Mouse (Mus musculus) heart, adult 9 months (tissue): ENCODE data around the gene Ppox.
"Not testable (repeated sequence)": the region's sequence is repeated elsewhere in the genome, so short reads cannot be mapped to it uniquely, and the experiment has no call there.

ENCODE experiments used
- DNase-seq, 2 experiments: peaks; one replicate each; pipeline ENCODE4 v3.0.0; 2022; ENCODE audit warnings: low spot score in 2 of 2

Gene Ppox

DNA sequence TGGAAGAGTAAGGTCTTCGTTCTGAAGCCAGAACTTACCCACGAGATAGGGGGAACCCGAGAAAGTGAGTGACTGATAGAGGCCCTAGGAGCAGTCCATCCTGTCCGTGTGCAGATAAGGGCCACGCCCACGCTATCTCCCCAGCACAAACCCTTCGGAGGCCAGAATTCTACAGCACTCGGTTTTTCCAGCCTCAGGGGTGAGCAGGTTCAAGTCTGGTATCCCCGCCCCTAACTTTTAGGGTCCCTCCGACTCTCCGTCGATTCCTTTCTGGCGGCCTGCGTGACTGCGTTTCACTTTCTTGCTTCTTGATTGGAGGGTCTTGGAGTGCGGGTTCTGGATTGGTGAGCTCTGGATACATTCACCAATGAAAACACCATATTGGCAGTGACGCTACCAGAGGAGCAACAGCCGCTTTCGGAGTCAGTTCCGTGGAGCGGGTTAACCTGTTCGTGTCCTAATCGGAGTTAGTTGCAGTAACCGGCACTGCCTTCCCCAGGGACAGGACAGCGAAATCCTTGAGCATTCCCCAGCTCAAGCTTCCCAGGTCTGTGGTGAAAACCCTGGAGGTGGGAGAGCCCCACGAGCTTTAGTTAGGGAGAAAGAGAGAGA is at the start of gene Ppox:
Gene Ppox (minus strand): TSS at position 271 of the 612 bp plus-strand sequence.
- DNase-seq = peak; percentile 95 to 98

DNA sequence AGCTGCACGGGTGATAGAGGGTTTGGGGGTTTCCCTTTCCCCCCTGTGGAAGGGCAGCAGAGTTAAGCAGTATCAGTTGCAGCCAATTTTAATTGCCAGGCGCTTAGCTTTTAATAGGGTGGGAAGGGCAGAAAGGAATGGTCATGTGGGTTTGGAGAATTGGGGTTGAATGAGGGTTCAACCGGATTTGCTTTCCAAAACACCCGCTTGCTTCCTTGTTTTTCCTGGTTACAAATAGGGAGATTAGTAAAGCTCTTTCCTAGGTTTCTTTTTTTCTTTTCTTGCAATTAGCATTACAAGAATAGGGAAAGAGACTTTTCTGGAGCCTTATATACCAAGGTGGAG is 49.2 kb upstream of the Ppox start:
- DNase-seq = peak in 1 of 2 experiments; percentile 37

DNA sequence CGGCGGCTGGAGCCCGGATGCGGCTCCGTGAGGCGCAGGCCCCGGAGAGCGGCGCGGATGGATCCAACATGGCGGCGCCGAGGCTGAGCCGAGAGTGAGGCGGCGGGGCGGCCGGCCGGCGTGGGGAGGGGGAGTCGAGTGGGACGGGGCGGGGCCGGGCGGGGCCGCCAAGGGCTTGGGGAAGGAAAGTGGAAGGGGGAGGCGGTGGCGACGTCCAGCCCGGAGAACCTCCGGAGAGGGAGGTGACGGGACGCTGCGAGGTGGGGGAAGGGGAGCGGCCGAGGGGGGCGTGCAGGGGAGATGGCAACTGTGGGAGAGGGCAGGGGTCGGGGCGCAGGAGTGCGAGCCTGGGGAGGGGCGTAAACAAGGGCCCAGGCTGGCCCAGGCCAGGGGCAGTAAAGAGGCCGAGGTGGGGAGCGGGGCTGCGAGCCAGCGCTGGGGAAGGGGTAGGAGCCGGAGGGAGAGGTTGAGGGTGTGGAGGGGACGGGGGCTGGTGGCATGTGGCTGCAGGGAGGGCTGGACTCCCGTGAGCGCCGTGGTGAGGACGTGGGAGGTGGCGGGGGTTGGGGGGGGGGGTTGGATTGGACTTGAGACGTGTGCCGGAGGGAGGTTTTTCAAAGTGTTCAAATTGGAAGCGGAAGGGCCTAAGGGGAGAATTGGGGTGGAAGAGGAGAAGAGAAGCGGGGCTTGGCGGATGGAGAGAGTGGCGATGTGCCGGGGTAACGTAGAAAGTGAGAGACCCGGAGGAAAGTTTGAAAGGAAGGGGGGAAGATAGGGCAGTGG is 48.6 kb upstream of the Ppox start:
- peak in 1 of 2 experiments; percentile 26 for DNase-seq

DNA sequence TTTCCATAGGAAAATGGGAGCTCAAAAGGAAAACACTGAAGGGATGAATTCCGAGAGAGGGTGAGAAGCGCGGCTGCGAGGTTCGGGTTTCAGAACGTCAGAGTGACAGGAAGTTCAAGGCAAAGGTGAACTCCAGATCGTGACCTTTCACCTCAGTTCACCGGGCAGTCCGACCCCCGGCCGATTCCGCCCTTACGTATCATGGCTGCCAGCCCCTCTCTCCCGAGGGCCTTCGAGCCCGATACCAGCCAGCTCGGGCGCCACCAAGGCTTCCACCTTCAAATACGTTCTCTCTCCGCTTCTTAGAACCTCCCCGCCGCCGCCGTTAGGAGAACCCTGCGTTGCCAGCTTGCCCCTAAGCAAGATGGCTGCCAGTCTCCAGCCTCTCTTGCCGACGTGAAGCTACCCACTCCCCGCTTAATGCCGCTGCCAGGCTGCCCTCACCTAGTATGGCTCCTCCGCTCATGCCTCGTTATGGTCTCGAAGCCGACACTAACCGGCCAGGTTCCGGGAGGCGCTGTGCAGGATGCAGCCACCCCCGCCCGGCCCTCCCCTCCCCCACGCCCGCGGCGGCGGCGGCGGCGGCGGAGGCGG is 48.0 kb upstream of the Ppox start, which contains the start of gene Dedd:
Gene Dedd (plus strand): TSS at position 307 of the 594 bp plus-strand sequence.
- DNase-seq = peak; percentile 95

DNA sequence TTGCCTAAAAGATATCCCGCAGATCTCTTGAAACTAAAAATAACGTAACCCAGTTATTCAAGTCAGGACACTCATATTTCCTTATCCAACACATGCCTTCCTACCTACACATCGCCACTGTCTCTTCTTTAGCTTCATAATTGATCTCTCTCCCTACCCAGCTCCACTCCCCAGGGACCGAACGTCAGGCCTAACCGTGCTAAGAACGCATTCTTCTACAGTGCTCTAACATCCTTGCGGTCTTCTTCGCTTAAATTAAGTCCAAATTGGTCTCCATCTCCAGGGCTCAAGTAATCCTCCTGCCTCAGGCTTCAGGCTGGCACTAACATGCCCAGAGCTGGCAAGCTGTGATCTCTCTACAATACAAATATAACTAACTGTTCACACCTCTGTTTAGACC is 47.3 kb upstream of the Ppox start:
- no peak for DNase-seq

DNA sequence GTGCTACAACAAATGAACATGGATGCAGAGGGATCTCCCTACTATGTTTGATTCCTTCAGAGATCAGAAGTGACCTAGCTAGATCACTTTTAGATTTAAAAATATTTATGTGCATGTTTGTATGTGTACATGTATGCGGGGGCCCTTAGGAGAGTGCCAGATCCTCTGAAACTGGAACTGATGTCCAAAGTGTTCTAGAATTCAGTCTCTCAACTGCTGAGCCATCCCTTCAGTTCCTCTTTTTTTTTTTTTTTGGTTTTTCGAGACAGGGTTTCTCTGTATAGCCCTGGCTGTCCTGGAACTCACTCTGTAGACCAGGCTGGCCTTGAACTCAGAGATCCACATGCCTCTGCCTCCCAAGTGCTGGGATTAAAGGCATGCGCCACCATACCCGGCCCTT is 45.6 kb upstream of the Ppox start:
- DNase-seq = not testable (repeated sequence)

DNA sequence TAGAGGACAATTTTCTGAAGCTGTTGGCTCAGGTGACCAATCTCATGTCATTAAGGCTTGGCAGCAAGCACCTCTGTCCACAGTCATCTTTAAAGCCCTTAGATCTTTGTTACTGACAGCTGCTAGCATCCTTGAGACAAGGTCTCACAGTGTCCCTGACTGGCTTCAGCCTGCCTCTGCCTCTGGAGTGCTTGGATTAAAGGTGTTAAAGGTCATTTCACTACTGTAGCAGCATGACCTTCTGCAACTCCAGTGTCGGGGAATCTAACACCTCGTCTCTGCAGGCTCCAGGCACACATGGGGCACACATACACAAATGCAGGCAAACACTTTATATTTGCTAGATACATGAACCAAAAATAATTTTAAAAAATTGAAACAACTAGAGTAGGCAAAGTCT is 44.6 kb upstream of the Ppox start:
- no peak for DNase-seq

DNA sequence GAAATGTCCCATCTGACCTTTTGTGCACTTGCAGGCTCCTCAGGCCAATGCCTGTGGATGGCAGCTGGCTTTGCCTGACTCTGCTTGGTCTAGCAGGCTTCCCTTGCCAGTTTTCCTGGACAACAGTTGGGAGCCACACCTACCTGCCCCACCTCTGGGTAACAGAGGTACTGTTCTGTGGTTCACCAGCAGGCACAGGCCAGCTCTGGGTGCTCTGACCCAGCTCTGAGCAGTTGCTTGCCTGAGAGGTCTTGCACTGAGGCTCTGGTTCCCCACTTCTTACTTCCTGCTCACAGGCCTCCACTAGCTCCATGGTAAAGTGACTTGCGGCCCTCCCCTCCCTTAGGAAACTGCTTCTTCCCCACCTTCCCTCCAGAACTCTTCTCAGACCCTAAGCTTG is 41.0 kb upstream of the Ppox start:
- DNase-seq = no peak

DNA sequence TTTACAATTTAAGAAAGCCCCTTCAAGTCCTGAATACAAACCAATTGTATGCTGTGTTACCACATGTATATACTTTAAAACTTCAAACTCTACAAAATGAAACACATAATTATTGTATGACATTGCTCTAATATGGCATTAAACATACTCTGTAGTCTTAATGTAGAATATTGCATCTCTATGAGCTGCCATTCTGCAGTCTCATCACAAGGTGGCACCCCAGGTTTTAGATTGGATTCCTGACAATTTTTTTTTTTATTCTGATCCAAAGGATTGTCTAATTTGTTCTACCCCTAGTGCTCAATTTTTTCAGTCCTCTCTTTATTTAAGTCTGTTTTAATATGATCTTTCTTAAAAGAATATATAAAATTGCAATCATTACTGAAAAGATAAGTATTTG is 40.4 kb upstream of the Ppox start:
- no peak for DNase-seq

DNA sequence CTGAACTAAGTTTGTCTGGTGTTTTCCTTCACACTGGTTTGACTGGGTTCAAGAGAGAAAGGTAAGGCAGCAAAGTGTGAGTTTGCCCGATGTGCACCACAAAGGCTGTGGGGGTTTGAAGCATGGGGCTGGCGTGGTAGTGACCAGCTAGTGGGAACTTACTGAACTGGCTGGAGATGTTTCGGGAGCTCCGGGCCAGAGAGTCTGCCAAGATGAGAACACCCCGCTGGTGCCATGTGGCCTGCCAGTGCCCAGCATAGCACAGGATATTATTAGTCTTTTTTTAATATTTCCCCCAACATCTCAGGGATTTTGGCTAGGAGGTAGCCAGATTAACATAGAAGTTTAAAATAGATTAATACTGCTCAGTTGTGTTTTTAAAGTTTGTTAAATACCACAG is 39.2 kb upstream of the Ppox start:
- no peak for DNase-seq

DNA sequence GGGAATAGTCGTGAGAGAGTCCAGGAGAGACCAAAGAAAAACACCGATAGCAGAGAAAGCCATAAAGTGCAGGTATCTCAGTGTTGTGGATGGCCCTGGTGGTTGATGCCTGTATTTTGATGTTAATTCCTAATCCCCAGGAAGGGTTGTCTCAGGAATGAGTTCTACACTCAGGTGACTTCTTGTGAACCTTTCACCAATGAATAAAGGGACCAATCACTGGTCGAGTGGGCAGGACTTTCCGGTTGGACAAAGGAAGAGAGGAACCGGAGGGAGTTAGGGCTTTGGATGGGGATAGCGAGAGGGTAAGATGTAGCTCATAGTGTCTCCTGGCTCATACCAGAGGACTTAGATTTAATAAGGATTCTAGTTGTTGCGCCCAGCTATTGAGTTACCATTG is 38.8 kb upstream of the Ppox start:
- DNase-seq = no peak

DNA sequence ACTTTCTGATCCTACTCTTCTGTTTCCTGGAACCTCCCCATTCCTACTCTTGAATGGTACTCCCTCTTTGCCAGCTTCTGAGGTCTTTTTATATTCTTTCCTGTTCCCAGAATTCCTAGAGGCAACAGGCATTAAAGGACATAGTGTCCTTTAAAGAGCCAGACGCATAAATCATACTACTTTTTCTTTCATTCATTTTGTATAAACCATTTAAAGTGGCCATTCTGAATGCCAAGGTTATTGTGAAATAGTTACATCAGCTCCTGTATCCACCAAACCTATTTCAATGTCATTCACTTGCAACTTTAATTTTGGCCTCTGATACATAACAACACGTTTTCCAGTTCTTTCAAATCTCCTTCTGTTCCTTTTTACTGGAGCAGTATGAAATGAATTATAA is 28.3 kb upstream of the Ppox start:
- no peak for DNase-seq

DNA sequence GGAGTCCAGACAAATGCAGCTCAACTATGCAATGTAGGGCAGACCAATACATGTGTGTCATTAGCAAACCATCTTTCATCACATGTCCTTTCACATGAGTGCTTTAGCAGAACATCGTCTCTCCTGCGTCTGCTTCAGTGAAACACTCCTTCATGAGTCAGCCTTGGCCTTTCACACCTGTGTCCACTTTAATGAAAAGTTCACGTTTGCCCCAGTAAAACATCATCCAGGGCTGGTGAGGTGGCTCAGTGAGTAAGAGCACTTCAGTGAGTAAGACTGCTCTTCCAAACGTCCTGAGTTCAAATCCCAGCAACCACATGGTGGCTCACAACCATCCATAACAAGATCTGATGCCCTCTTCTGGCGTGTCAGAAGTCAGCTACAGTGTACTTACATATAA is 25.2 kb upstream of the Ppox start:
- not testable (repeated sequence) for DNase-seq

DNA sequence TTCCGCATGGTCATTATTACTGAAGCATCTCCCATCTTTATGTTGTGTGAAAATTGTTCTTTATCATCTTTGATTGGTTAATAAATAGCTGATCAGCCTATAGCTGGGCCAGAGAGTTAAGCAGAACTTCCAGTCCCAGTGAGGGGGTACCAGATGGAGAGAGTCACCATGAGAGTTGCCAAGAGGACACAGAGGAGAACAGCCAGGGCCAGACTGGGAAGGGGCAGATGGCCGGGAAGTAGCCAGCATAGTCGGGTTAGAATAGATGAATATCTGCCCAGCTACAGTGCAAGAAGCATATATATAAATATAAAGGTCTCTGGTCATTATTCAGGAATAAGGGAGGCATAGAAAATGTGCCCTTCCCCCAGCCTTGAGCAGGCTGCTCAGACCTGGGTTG is 17.2 kb upstream of the Ppox start:
- DNase-seq = no peak

DNA sequence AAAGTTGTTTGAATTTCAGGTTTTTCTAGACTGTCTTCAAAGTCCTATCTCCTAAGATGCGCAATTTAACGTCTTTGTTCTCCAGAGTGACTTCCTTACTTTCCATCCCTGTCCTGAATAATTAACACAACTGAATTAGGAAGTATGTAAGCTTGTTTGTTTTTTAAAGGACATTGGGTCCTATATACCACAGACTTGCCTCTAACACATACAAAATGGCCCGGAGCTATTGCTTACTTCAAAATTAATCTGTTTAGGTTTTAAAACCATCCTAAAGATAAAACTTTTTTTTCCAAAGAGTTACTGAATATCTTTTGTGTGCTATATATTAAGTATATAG is 14.0 kb upstream of the Ppox start:
- DNase-seq = no peak

DNA sequence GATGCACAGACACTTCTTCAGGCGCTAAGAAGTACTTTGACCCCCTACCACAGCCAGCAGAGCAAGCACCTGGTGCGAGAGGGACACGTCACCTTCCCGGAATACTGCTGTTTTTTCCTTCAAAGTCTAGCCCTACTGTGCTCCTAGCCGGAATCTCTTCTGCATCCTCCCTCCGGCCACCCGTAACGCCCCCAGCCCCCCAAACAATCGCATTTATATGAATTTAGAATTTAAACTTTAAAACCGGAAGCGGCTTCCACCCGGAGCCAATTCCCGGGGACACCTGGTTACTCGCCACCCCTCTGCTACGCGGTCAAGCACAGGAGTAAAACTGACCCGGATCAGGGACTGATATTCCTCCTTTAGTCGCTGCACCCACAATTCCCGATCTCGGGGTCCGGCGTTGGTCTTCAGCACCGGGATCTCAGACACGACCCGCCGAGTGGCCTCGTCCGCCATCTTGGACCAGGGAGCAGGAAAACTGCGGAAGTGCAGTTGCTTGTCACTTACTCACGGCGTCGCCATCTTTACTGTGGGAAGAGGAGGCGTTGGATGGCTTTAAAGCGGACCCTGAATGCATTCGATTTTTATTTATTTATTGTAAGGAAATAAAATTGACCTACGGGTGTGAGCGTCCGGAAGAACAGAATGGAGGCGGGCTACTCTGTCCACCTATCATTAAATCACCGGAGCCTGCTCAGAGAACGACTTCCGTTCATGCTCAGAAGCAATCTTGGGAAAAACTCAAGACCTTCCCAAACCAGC is 13.5 kb upstream of the Ppox start, which contains the start of gene Ufc1:
Gene Ufc1 (minus strand): TSS at position 727 of the 765 bp plus-strand sequence.
- DNase-seq = peak; percentile 85 to 90

DNA sequence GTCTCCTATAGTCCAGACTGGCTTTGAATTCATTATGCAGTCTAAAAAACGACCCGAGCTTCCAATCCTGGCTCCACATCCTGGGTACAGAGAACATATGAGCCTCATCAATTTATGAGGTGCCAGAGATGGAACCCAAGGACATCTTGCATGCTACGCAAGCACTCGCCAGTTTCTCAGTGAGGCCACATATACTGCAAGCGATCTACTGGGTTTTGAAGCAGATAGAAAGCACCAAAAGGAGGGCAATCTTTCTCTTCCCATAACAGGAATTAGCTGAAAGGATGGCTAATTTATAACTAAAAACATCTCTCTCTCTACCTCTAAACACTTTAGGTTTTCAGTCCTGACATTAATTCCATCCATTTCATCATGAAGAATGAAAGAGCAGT is 12.9 kb upstream of the Ppox start:
- no peak for DNase-seq

DNA sequence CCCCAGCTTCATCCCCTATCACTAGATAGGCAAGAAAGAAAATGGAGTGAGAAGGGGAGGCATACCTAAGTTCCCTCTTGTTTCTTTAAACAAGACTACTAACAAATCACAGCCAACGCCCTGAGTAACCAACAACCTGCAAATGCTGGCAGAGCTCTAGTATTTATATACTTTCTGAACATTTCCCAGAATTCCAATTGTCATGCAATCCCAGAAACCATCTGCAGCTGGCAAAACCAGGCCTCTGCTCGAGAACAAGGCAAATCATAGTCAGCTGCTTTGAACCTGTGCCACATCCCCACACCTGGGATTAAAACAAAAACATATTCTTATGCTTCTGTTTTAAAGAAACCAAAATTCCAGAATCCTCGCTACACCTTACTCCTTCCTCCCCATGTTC is 12.4 kb upstream of the Ppox start:
- DNase-seq = no peak

DNA sequence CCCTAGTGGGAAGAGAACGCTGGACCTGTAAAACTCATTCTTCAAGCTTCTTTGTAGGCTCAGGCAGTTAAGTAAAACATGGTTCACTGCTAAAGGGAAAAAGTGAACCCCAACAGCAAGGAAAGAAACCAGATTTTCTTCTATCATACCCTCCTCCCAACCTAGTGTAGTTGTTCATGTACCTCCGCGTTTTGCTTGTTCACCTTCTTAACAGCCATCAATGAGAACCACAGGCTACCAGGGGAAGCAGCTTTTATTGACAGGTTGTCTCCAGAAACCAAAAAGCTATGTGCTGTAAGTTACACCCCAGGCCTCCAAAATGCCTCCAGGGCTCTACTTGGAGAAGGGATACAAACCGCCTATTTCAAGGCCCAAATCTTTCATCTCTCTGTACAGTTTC is 7.3 kb upstream of the Ppox start:
- DNase-seq = no peak

DNA sequence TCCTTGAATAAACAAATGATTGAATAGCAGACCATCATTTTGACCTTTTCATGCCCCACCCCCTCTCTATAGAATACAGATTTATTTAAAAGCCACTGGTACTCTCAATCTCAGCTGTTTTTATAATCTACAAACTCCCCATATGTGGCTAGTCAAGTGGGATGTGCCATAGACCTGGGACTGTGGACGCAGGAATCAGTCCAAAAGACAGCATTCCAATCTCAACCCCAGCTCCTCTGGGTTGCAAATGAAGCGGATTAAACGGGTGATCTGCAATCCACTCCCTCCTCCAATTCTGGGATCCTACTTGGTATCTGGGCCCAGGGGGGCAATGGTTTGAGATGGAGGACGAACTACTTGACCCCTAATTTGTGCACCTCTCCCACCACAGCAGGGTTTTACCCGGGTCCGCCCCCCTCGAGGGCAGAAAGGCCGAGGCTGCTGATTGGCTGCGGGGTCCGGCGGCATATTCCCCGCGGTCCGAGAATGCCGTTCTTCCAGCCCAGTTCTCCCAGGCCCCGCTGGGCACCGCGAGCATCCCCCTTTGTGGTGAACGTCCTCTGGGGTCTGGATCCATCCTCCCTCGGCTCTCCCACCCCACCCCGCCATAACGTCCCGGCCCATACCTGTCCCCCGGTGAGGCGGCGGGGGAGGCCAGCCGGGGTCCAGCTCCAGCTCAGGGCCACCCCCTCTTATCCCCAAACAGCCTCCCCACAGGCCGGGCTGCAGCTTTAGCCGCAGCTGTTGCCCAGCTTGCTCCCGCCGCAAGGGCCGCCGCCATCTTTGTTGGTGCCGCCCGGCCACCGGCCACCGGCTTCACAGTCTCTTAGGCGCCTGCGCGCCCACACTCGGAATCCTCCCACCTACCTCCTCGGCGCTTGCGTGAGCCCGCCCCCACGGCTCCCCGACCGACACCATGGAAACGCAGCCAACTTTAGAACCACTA is 6.4 kb upstream of the Ppox start, which contains the start of gene Usp21:
Gene Usp21 (minus strand): TSS at position 856 of the 946 bp plus-strand sequence.
- DNase-seq = peak; percentile 94 to 96

DNA sequence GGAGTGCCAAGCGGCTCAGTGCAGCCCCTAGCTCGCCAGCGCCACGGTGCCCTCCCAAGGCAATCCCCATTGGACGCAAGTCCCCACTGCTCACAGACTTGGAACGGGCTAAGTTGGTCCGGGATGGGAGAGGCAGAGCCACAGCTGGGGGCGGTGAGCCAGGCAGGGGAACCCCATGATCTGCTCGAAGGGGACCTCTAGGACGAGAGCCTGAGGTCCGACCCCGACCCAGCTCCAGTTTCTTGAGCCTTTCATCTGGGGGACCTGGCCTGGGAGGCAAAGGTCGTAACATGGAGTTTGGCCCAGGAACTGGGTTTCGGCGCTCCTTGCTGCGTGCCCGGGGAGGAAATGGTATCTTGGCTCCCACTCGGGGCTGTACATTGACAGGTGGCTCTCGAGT is 5.5 kb upstream of the Ppox start:
- DNase-seq = no peak
